Mouse (Mus musculus) embryonic facial prominence, embryonic 14.5 days (tissue): ENCODE measurements around the gene Dirc2. TPM values are rescaled to one million over a fixed set of nuclear protein-coding genes. Genes with fewer than 3 reads are reported as not detected.

Experiments used
- polyA plus RNA-seq: library from polyadenylated mRNA; unstranded; fragments of >200 nt; fragmentation: Nextera tagmentation; extraction: Ambion mirVana; gene quantifications from 2 replicates; pipeline ENCODE4 v1.2.1, GENCODE M21; 2014

Dirc2 gene
- polyA plus RNA-seq, 1 experiment from 2014 or later: 21.9 TPM

Other genes starting within 250 kb of the Dirc2 start
- 5.5 and 8.0 TPM in 2 replicates for gene Sema5b, start 228.2 kb downstream of the Dirc2 start, polyA plus RNA-seq
- 13.9 and 14.8 TPM in 2 replicates for gene Hspbap1, start 1.0 kb upstream of the Dirc2 start, polyA plus RNA-seq
- 1.2 and 1.3 TPM in 2 replicates for gene Parp14, start 102.2 kb upstream of the Dirc2 start, polyA plus RNA-seq
- gene Parp9, start 169.1 kb upstream of the Dirc2 start, polyA plus RNA-seq: 5.4 and 6.1 TPM in 2 replicates
- 4.3 and 4.5 TPM in 2 replicates for gene Dtx3l, start 169.8 kb upstream of the Dirc2 start, polyA plus RNA-seq
- 40.4 and 42.0 TPM in 2 replicates for gene Kpna1, start 209.4 kb upstream of the Dirc2 start, polyA plus RNA-seq